Mouse (Mus musculus): ENCODE measurements around the gene Mbd5.

Mbd5 gene

GRCm38 (mm10) chr2:49349813-49350212, 400.5 kb downstream of the Mbd5 start:
- peak in 1 of 2 experiments; percentile 9 for DNase-seq (ENCODE audit: low spot score in 2 of 2)

DNA sequence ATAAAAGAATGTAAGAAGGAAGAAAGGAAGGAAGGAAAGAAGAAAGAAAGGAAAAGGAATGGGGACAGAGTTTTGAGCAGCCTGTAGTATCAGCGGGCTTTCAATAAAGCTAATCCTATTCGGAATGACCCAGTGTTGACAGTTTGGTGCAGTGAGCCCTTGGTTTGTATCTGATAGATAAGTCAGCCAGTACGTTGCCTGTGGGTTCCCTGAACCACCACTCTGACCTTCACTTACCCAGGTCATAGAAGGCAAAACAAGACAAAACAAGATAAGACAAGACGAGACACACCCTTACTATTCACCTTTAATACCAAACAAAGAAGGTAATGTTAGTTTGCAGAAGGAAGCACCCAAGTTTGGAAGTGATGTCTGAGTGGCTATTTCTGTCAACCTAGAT, 401.5 kb downstream of the Mbd5 start:
- no peak for DNase-seq (ENCODE audit: low spot score in 2 of 2)

DNA sequence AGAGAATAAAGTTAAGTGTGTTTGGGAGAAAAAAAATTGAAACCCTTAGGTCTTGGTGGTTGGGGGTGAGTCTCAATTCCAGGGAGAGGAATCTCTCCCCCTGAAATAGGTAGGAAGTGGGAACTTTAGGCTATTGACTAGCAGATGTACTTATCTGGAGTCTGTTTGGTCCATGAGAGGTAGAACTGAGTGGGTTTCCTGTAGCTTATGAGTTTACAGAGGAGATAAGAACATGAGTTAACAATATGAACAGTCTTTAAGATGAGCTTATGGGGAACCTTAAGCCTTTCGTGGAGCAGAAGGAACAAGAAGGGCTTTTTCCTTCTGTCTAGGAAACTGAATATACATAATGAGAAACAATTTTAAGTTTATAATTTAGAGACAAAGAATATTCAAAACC, 404.8 kb downstream of the Mbd5 start:
- no peak for DNase-seq (ENCODE audit: low spot score in 2 of 2)

GRCm38 (mm10) chr2:49355867-49356266, 406.6 kb downstream of the Mbd5 start:
- DNase-seq (ENCODE audit: low spot score in 2 of 2): no peak

GRCm38 (mm10) chr2:49358128-49358814, 409.0 kb downstream of the Mbd5 start:
- DNase-seq (ENCODE audit: low spot score in 2 of 2): no peak

DNA sequence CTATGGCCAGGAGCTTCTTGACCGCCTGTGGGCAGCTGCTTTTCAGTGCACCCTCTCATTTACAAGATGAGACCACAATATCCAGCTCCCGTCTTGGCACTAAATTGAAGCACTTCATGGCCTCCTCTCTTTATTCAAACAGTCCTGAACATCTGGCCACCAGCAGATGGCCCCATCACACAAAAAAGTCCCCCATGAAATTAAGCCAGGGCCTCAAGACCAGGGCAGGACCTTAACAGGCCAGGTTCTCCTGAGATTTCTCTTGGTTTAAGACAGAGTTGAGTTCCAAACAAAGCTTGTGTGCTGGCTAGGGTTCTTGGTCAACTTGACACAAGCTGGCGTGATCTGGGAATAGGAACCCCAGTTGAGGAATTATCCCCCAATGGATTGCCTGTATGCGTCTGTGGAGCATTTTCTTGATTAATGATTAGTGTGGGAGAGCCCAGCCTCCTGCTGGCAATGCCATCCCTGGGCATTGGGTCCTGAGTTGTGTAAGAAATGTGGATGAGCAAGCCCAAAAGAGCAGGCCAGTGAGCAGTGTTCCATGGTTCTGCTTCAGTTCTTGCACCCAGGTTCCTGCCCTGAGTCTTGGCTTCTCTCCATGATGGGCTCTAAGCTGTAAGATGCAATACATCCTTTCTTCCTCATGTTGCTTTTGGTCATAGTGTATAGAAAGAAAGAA, 409.7 kb downstream of the Mbd5 start:
- DNase-seq (ENCODE audit: low spot score in 2 of 2): peak; percentile 18 to 21

- DNase-seq (ENCODE audit: low spot score in 2 of 2): no peak
Observed at GRCm38 (mm10) chr2:49359706-49360105, 410.4 kb downstream of the Mbd5 start.

GRCm38 (mm10) chr2:49364546-49364945, 415.2 kb downstream of the Mbd5 start:
- no peak for DNase-seq (ENCODE audit: low spot score in 2 of 2)

DNA sequence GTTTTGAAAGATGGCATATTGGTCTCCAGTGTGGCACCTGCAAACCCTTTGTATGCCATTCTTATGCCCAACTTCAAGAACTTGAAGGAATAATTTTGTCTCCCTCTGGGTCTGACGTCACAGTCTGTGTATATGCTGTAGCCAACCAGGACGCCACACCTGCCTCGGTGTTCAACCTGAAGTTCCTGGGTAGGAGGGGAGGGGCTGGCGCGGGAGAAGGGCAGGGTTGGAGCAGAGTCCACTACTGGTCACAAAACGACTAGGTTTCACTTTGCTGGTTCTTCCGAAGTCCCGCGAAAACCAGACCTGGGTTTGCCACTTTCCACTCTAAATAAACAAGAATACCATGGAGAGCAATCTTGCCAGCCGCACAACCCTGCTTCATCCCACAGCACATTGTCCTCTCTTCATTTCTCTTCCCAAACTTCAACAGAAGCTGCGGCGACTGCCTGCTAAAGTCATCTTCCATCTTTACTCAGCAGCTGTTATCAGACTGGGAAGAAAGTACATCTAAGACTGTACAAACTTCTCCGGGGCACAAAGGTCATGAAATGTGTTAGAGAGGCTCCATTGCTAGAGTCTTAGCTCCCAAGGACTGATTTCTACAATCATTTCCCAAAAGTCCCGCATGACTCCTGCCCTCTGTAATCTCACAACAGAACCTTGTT, 417.7 kb downstream of the Mbd5 start:
- DNase-seq (ENCODE audit: low spot score in 2 of 2): no peak

DNA sequence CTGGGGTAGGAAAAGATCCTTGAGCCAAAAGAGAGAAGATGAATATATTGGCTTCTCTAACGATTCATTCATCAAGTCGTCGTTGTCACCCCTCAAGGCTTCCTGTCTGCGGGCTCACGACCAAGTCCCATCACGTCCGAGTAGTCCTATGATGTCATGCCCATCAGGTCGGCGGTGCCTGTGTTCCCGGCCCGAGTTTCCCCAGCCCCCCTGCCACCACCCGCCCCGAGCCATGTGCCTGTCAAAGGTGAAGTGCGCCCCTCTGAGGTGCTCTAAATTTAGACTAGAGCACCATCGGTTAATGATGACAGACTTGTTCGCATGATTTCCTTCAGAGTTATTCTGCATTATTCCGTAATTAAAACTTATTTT, 418.2 kb downstream of the Mbd5 start:
- no peak for DNase-seq (ENCODE audit: low spot score in 2 of 2)

DNA sequence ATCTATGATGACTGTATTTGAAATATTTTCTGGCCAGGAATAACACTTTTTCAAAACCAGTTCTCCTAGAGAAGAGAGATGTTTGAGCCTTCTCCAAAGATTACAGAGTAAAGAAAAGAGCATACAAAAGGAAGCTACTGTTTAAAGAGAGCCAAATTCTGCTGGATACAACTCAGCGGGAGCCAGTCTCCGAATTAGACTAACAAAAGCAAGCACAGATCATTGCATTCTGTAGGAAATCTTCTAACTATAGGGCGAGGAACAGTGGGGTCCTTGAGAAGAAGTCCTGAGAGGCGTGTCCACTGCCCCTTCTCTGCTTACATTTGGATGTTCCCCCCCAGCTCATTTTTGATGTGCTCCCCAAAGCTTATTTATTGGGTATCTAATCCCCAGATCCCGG, 422.3 kb downstream of the Mbd5 start:
- no peak for DNase-seq (ENCODE audit: low spot score in 2 of 2)

DNA sequence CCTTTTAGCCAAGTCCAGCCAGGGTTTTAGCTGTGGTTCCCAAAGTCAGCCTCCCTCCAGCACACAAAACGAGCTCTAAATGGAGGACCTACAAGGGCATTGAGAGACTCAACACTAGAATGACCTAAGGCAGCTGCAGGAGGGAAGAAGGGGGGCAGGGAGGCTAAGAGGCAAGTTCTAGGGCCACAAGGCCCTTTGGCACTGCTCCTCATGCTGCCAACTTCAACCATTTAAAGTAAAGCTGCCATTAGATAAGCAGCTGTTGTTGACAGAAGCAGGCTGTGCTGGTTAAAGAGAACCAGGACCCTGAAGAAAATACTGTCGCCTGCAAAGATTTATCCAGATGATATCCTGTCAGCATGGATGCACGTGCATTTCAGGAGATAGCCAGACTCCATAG, 423.3 kb downstream of the Mbd5 start:
- DNase-seq (ENCODE audit: low spot score in 2 of 2): no peak
